Mouse (Mus musculus) left cerebral cortex, postnatal 4 days (tissue): ENCODE measurements around the gene Srgap3. TPM values are rescaled to one million over a fixed set of nuclear protein-coding genes. Genes with fewer than 3 reads are reported as not detected.

Experiments used
- DNase-seq: peaks from one replicate; pipeline ENCODE4 v3.0.0-alpha.2; 2022
- intact Hi-C: fragments of 180-260 bp; cut with DNase I; formaldehyde crosslinking; loops from one replicate; pipeline ENCODE4 v1.15.1; 2025
- total RNA-seq, 2 experiments: library from RNA; stranded (reverse); gene quantifications; 2 replicates each; pipeline ENCODE4 v1.2.3; 2021

The Srgap3 gene
- total RNA-seq, 2 experiments from 2014 or later, result 276 to 282 TPM

DNA sequence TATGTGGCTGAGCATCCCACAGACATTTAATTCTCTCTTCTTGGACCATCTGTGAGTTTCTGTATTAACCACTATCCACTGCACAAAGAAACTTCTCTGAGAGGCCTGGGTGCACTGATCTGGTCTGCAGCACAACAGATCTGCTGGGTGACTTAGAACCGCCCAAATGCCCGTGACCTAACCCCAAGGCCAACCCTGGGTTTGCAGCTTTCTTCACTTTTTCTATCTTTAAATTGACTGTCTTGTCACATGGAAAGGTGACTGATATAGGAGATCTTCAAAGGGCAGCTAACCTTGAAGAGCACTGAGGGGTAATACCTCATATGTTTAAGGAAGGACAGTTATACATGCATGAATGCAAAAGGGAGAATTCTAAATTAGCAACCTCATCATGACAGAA, 30.8 kb downstream of the Srgap3 start:
- intact Hi-C loops, result no loop called here

DNA sequence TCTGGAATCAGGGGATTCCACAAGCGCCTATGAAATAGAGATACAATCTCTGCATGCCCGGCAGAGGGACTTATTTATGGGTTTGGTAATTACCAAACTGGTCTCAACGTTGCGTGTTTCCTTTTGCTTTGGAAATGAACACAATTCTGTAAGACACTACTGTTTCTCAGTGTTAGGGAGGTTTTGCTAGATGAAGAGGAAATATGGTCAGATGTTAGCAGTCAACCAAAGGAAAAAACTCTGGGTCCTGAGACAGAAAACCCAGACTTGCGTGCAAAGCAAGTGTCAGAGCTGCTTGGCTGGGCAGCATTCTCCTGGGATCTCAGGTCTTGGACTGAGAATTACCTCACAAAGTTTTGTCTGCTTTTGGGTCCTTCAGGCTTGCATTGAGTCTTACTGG, 34.5 kb downstream of the Srgap3 start:
- intact Hi-C loops, result no loop called here
- DNase-seq, result no peak

More for the DNA sequence above, 30.8 kb downstream of the Srgap3 start:
- DNase-seq, result no peak

GRCm38 (mm10) chr6:112909711-112910110, 37.4 kb downstream of the Srgap3 start:
- intact Hi-C loops, result no loop called here
- DNase-seq, result no peak

GRCm38 (mm10) chr6:112907887-112908584, 39.0 kb downstream of the Srgap3 start:
- intact Hi-C loops, result no loop called here
- no peak for DNase-seq

GRCm38 (mm10) chr6:112903796-112904195, 43.3 kb downstream of the Srgap3 start:
- intact Hi-C loops, result no loop called here
- DNase-seq, result no peak

DNA sequence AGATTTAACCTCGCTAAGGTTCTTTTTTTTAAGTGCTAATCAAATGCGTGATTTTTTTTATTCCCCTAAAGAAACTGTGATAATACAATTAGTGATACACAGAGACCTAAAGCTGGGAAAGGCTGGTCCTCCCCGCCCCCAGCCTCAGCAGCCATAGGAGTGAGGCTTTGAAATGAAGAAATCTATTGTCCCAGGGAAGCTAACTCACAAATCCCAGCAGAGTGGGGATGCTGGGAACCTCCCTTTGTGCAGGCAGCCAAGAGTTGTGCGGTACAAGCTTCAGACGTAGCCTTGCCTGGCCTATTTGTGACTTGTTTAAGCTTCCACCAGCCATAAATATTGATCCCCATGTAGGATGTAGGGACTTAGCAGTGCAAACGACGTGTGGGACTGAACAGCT, 43.8 kb downstream of the Srgap3 start:
- DNase-seq, result no peak
- intact Hi-C loops, result no loop called here

DNA sequence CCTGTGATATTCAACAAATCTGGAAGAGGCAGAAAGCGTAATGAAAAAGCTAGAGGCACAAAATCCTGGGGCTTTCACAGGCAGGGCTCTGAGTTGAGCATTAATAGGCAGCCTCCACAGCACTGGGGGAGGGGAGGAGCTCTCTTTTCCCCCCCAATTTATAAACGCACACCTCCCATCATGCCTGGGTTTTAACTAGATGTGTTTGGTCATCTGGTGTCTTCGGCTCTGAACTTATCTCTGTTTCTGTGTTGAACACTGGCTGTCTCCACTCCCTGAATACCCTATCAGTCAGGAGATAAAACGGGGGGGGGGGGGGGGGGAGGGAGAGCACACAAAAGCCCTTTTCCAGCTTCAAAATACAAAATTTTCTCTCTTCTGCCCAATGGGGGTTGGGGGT, 44.3 kb downstream of the Srgap3 start:
- DNase-seq, result no peak
- intact Hi-C loops, result no loop called here

GRCm38 (mm10) chr6:112900306-112900705, 46.8 kb downstream of the Srgap3 start:
- intact Hi-C loops, result no loop called here
- peak; percentile 40 for DNase-seq

- DNase-seq, result no peak
- intact Hi-C loops, result no loop called here
These were observed 47.4 kb downstream of the Srgap3 start for GRCm38 (mm10) chr6:112899711-112900110.

- no peak for DNase-seq
- intact Hi-C loops, result no loop called here
These were observed 47.8 kb downstream of the Srgap3 start for GRCm38 (mm10) chr6:112899276-112899675.

- no peak for DNase-seq
- intact Hi-C loops, result no loop called here
These were observed 48.6 kb downstream of the Srgap3 start for GRCm38 (mm10) chr6:112898435-112898834.

GRCm38 (mm10) chr6:112896372-112896771, 50.7 kb downstream of the Srgap3 start:
- DNase-seq, result no peak
- intact Hi-C loops, result no loop called here

DNA sequence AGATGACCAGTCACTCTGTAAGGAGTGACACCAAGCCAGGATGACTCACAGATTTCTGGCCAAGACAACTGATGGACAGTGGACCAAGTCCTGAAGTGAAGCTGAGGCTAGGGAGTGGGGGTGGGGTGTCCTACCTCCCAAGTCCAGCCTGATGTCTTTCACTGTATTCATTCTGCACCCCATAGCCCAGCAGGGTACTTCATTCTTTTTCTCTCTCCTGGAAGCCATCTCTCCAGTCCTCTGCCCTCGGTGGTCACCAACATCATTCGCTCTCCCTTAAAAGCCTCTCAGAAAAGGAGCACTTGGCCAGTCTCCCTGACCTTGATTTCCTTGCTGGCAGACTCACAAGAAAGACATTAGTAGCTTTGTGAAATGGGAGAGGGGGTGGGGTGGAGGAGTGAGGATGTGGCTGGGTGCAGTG, 56.7 kb downstream of the Srgap3 start:
- DNase-seq, result no peak
- intact Hi-C loops, result no loop called here

- no peak for DNase-seq
- intact Hi-C loops, result no loop called here
These were observed 63.4 kb downstream of the Srgap3 start for GRCm38 (mm10) chr6:112883588-112884135.

GRCm38 (mm10) chr6:112880048-112880534, 67.0 kb downstream of the Srgap3 start:
- DNase-seq, result no peak
- intact Hi-C loops, result no loop called here

DNA sequence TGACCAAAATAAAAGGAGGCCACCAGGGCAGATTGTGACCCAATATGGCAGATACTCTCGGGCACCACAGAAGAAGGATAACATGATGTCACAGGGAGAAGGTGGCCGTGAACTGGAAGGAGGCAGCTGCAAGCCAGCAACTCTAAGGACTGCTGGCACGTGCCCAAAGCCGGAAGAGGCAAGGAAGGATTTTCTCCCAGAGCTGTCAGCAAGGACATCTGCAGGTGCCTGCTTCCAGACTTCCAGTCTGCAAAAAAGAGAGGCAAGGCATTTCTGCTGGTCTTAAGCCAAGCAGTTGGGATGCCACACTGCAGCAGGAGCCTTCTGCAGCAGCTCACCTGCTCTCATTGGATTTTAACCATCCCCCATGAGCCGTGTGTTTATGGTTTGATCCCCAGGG, 67.9 kb downstream of the Srgap3 start:
- intact Hi-C loops, result no loop called here
- peak; percentile 71 for DNase-seq

DNA sequence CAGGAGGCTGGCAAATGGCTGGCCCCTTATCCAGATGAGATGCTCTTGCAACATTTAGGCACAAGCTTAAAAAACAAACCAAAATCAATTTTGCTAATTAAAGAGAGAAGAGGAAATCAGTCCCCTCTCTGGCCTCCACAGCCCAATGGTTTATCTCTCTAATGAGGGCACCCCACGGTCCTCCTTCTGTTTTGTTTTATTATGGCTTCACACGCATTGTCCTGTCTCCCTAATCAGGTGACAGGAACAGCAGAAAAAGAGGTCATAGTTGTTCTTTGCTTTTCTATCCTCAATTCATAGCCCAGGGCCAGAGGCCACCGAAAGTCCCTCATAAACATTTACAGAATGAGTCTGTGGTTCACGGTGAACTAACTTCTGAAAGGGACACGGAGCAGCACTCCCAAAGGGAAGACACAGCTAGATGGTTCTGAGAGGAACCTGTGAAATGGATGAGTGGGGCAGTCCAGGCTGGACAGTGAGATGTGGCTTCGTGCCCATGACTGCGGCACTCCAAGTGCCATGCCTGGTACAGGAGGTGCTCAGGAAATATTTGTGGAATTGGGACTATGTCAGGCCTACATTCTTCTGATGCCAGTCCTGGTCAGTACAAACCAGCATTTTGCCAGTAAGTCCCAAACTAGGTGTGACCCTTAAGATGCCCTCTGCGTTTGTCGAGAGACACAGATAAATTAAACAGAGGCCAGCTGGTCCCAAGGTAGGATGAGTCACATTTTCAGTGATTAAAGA, 73.8 kb downstream of the Srgap3 start:
- no peak for DNase-seq
- intact Hi-C loops, result no loop called here

- intact Hi-C loops, result no loop called here
- DNase-seq, result no peak
These were observed 75.8 kb downstream of the Srgap3 start for GRCm38 (mm10) chr6:112871241-112871780.

GRCm38 (mm10) chr6:112868197-112868957, 78.7 kb downstream of the Srgap3 start:
- no peak for DNase-seq
- intact Hi-C loops, result no loop called here

GRCm38 (mm10) chr6:112866096-112866495, 81.0 kb downstream of the Srgap3 start:
- intact Hi-C loops, result no loop called here
- no peak for DNase-seq

GRCm38 (mm10) chr6:112865021-112865531, 82.0 kb downstream of the Srgap3 start:
- peak; percentile 76 for DNase-seq
- intact Hi-C loops, result no loop called here
